Mouse (Mus musculus) right cerebral cortex, postnatal 14 days (tissue): ENCODE data around the gene Tubal3.
"Not testable (repeated sequence)": the region's sequence is repeated elsewhere in the genome, so short reads cannot be mapped to it uniquely, and the experiment has no call there.

ENCODE experiments used
- DNase-seq: peaks from one replicate; pipeline ENCODE4 v3.0.0; 2022

The Tubal3 gene

GRCm38 (mm10) chr13:3917571-3918311, at the start of gene Tubal3, which contains the start of gene Net1:
Gene Tubal3, plus strand, starts transcription at chr13:3918274.
Gene Net1, minus strand, starts transcription at chr13:3918220.
- peak; percentile 87 for DNase-seq

GRCm38 (mm10) chr13:3869901-3870300, 48.2 kb upstream of the Tubal3 start:
- no peak for DNase-seq

DNA sequence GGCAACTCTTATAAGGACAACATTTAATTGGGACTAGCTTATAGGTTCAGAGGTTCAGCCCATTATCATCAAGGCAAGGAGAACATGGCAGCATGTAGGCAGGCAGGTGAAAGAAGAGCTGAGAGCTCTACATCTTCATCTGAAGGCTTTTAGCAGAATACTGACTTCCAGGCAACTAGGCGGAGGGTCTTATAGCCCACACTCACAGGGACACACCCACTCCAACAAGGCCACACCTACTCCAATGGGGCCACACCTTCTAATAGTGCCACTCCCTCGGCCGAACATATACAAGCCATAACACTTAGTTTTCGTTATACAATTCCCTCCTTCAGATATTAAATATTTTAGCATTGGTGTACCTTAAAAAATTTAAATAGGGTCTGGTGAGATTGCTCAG, 45.2 kb upstream of the Tubal3 start:
- DNase-seq: no peak

- DNase-seq: no peak
Measured at GRCm38 (mm10) chr13:3876448-3876847, 41.6 kb upstream of the Tubal3 start.

GRCm38 (mm10) chr13:3877185-3877584, 40.9 kb upstream of the Tubal3 start:
- no peak for DNase-seq

DNA sequence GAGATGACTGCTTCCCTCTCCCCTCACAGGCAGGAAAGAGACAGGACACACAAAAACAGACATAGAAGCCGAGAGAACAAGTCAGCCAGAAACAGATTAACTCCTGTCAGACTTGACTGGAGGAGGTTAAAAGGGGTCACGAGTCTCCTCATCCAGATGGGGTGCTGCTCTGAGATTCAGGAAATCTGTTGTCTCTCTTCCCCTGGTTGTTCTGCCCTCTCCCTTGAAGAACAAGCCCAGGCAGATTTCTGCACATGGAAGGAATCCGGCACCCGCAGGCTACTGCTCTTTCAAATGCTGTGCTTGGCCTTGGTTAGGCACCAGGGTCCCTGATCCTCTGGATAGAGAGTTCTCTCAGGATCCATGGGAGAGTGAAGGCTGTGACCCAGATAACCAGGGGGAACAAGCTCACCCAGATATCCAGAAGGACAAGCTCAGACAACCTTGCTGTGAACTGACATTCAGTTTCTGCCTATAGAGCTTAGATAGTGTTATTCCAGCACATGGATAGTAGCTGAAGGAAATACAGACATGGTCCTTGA, 40.3 kb upstream of the Tubal3 start:
- no peak for DNase-seq

DNA sequence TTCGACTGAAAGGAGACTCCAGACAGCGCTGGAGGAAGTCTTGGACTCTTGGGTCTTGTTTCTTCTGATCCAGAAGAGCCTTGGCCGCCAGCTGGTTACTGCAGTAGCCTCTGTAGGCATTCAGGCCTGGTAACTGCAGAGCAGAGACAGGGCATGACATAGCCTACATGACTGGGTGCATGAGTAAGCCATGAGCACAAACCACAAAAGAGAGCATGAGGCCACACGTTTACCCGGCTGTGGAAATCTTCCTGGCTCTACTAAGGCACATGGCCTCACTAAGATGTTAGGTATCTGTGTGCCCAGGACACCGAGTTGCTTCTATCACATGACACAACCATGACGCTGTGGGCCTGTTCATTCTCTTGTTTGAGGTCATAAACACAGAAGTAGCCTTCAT, 31.4 kb upstream of the Tubal3 start:
- DNase-seq: no peak

DNA sequence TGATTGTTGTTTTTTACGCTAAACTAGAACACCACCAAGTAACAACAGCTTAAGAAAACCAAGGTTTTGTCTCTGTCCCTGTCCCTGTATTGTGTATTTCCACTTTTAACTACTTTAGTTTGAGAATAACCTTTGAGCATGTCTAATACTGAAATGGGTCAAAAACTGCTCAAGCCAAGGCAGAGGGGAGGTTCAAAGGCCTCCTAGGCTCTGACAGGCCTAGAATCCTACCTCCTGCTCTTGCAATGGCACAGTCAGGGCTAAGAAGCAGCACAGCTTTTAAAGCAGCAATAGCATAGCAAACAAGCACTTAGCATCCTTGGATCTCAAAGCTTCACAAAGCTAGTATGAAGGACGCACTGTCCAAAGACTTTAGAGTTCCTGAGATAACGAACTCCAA, 29.0 kb upstream of the Tubal3 start:
- no peak for DNase-seq

- DNase-seq: no peak
Measured at GRCm38 (mm10) chr13:3890061-3890460, 28.0 kb upstream of the Tubal3 start.

DNA sequence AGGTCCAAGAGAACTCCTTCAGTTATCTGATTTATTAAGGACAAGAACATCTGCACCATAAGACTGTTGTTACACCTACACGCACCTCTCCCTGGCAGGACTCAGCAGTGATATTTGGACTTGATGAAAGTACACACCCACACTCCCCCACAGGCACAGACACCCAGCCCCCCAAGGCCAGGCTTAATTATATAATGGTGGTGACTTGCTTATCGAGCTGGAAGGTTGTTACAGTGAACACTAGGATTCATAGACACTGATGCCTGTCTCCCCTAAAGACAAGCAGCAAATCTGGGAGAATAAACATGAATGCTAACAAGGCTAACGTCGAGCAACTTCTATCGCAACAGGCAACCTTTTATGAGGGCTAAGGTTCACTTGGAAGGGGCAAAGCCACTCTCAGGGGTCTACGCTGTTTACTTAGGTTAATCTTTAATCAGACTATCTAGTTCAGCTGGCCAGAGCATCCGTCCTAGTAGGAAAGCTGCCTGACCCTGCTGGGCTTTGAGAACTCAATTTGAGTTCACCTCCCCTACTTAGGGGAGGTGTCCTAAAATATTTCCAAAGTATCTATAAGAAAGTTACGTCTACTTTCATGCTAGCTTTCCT, 26.5 kb upstream of the Tubal3 start:
- no peak for DNase-seq

DNA sequence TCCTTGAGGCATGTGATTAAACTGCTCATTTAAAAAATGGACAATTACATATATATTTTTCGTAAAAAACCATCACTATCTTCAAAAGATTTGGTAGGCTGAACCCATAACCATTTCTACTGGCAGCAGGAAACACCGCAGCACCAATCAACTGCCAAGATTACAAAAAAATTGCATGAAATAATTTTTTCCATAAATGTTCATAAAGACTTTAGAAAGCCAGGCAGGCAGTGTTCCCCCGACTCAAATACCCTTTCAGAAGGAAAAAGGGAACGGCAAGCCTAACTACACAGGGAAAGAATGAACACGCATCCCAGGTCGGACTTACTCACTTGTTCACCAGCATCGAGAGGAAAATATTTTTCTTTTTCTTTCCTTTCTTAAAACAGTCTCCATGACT, 25.5 kb upstream of the Tubal3 start:
- no peak for DNase-seq

GRCm38 (mm10) chr13:3893126-3893734, 24.8 kb upstream of the Tubal3 start:
- DNase-seq: peak; percentile 85

DNA sequence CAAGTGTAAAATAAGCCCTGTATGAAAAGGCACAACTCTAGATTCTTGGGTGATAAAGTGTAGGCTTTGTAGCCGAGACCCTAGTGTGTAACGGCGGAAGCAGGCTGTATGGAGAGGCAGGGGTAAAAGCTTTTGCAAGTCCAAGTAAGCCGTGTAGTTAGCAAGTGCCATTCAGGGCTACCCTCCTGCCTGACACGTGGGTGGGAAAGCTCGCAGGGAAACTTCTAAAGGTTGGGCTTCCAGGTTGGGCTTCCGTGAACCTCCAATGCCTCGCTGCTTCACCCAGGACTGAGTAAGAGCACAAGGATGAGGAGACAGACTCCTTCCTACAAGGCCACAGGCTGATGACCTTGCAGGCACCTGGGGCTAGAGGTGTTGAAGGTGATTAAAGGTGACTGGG, 23.5 kb upstream of the Tubal3 start:
- DNase-seq: no peak

DNA sequence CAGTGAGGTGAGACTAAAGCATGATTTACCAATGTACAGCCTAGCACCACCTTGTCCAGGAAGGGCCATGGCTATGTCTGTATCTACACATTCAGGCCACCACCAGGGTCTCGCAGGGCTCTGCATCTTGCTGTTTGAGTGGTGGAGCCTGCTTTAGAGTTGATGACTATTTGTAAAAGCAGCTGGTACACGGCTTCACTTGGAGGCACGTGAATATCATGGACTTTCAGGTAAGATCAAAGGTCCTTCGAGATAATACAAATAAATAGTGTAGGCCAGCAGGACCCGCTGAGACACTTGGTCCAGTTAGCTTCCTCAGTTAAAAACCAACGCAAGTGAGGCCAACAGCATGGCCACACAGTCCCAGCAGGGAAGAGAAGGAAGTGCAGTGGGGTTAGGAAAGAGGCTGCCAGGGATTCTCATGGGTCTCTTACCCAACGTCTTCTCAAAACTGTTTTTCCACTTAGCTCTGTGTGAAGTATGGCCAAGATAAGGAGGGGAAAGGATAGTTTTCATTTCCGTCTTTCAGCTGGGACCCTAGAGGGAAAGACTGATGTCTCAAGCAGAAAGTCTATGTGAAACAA, 22.6 kb upstream of the Tubal3 start:
- DNase-seq: no peak

- DNase-seq: no peak
Measured at GRCm38 (mm10) chr13:3896032-3896431, 22.0 kb upstream of the Tubal3 start.

- DNase-seq: peak; percentile 57
Measured at GRCm38 (mm10) chr13:3896913-3897312, 21.2 kb upstream of the Tubal3 start.

GRCm38 (mm10) chr13:3898202-3898601, 19.9 kb upstream of the Tubal3 start:
- DNase-seq: not testable (repeated sequence)

DNA sequence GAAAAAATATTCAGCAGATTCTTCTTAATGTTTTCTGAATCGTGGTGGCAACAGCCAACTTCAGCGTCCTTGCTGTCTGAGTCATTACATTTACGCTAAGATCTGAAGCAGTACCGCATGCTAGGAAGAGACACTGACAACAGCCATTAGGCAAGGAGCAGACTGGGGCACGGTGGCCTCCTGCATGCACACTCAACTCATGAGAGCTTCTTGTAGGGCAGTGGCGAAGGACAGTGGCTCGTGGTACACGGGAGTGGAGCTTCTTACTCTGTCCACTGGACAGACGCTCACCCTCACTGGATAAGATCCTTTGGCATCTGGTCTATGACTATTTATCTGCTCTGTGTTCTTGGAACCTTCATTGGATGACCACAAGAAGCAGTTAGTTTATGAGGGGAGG, 18.8 kb upstream of the Tubal3 start:
- no peak for DNase-seq

GRCm38 (mm10) chr13:3907151-3907696, 10.8 kb upstream of the Tubal3 start:
- DNase-seq: no peak

GRCm38 (mm10) chr13:3908262-3908661, 9.8 kb upstream of the Tubal3 start:
- DNase-seq: no peak

- DNase-seq: no peak
Measured at GRCm38 (mm10) chr13:3910356-3910755, 7.7 kb upstream of the Tubal3 start.

GRCm38 (mm10) chr13:3913504-3913903, 4.6 kb upstream of the Tubal3 start:
- no peak for DNase-seq

DNA sequence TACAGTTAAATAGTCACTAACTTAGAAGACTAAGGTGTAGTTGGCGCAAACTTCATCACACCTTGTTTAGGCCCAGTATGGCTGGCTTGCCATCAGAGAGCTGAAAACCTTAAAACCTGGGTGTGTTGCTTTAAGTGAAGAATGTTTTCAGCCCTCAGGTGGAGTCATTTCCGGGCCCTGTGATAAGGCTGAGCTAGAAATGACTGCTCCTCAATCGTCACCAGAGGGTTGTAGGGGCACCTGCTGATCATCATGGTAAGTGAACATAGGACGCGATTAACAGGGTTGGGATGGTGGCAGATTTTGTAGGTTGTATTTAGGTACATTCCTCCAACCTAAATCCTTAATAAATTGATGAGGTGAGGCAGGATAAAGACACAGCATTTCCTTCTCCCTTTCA, 6.4 kb downstream of the Tubal3 start:
- DNase-seq: no peak
